In genomic region chr10:89205858-89206257, GRCm38 (mm10) we compare ENCODE assay signal across 9 mouse cellular contexts.
DNase-seq lines count a peak whose midpoint lies in the region; ATAC-seq lines count a peak whose summit lies in the region.
"Had no signal": no experiment of that assay in that cellular context is flagged by ENCODE, and none has a peak within 500 bp of the region (broad histone marks: within the 10 kb centered on the region; RNA-seq: fewer than 3 reads in every experiment).

No protein-coding gene starts in this region.

- no peaks in the 10 kb centered on the region for H3K36me3 ChIP-seq in heart, embryonic 12.5 days
- H3K36me3 ChIP-seq: embryonic facial prominence, embryonic 12.5 days had no signal

- DNase-seq in heart, postnatal 4 days, result peak; percentile 7
- DNase-seq in heart, adult 9 months (ENCODE audit: low spot score in 2 of 2), result no peak
- DNase-seq in right cerebral cortex, postnatal 14 days, result peak; percentile 32
- no peak for DNase-seq in right cerebral cortex, postnatal 36 days (ENCODE audit: low spot score in 2 of 2)
- DNase-seq in brain, adult 2 months (ENCODE audit: low read depth, low spot score), result peak; percentile 56
- DNase-seq in kidney, postnatal 25 days, result peak; percentile 32 to 57
- no peak for DNase-seq in natural killer cell, adult 2 months (ENCODE audit: low spot score in 2 of 2)

- no peak for ATAC-seq in heart, embryonic 12.5 days (ENCODE audit: insufficient number of reproducible peaks, low FRiP score)

- H3K27me3 ChIP-seq in heart, embryonic 12.5 days (replicated peaks), result no peaks in the 10 kb centered on the region
- H3K27me3 ChIP-seq: embryonic facial prominence, embryonic 12.5 days had no signal

- no peak overlapping the region for H3K9ac ChIP-seq in heart, embryonic 12.5 days
- H3K9ac ChIP-seq: embryonic facial prominence, embryonic 12.5 days had no signal

- 49% methylated on average over 2 of the region's 2 CpGs for whole genome bisulfite sequencing in heart, embryonic 12.5 days

- H3K4me1 ChIP-seq in heart, embryonic 12.5 days (replicated peaks), result no peaks in the 10 kb centered on the region
- H3K4me1 ChIP-seq: embryonic facial prominence, embryonic 12.5 days had no signal

- no peak overlapping the region for H3K4me2 ChIP-seq in heart, embryonic 12.5 days
- H3K4me2 ChIP-seq: embryonic facial prominence, embryonic 12.5 days had no signal

- H3K27ac ChIP-seq in heart, embryonic 12.5 days (ENCODE audit: poor library complexity, severe bottlenecking), result no peak overlapping the region
- H3K27ac ChIP-seq: embryonic facial prominence, embryonic 12.5 days had no signal

- no peaks in the 10 kb centered on the region for H3K9me3 ChIP-seq in heart, embryonic 12.5 days (replicated peaks)
- H3K9me3 ChIP-seq: embryonic facial prominence, embryonic 12.5 days had no signal

- H3K4me3 ChIP-seq in heart, embryonic 12.5 days, result no peak overlapping the region
- H3K4me3 ChIP-seq: embryonic facial prominence, embryonic 12.5 days had no signal

Comparison
In these comparisons a context has a peak if more than half of its experiments do, and no peak if none do; other contexts are left out.
1. DNase-seq: peak in heart, postnatal 4 days (single experiment), right cerebral cortex, postnatal 14 days (single experiment), brain, adult 2 months (single experiment) and kidney, postnatal 25 days (2 of 2); none in heart, adult 9 months (0 of 2), right cerebral cortex, postnatal 36 days (0 of 2) and natural killer cell, adult 2 months (0 of 2).